ENCODE assay signal across 8 mouse cellular contexts in genomic region chr5:117388877-117389276, GRCm38 (mm10). TPM values are rescaled to one million over a fixed set of nuclear protein-coding genes. Genes with fewer than 3 reads are reported as not detected.
DNase-seq lines count a peak whose midpoint lies in the region; ATAC-seq and TF ChIP-seq lines count a peak whose summit lies in the region.

TSS of gene Rfc5 (minus strand) at chr5:117389047.

- H3K9ac ChIP-seq in MEL (ENCODE audit: control insufficient read depth, low read depth, low read length, poor library complexity, severe bottlenecking), result peak within 1 kb of the TSS; percentile 95
- peak within 1 kb of the TSS; percentile 91 for H3K9ac ChIP-seq in lung, embryonic 16.5 days (ENCODE audit: low read length)

- H3K4me1 ChIP-seq in MEL (ENCODE audit: control insufficient read depth in 1 of 2, insufficient read depth in 2 of 2, low read length in 2 of 2), result peaks cover 5 to 10% of the 10 kb centered on the region in 2 experiments
- H3K4me1 ChIP-seq in cerebellum, adult 2 months (ENCODE audit: control insufficient read depth, insufficient read depth, low read length), result 0 out of 2 replicates have a peak, but pooled peaks cover 3% of the 10 kb centered on the region
- H3K4me1 ChIP-seq in lung, embryonic 16.5 days (replicated peaks; ENCODE audit: control insufficient read depth, insufficient read depth, low read length), result peaks cover 9% of the 10 kb centered on the region

- peak; percentile 97 for DNase-seq in MEL (ENCODE audit: low read depth, low spot score)
- DNase-seq in cerebellum, adult 2 months, result peak; percentile 90 to 92
- DNase-seq in forelimb bud, embryonic 11.5 days (ENCODE audit: low read depth, low spot score), result peak; percentile 96
- DNase-seq in layer of hippocampus, adult 9-10 months (ENCODE audit: low spot score), result peak; percentile 81
- peak; percentile 88 for DNase-seq in ovary, postnatal 10 days (ENCODE audit: low spot score)
- DNase-seq in thymus, postnatal 10 days (ENCODE audit: low spot score in 2 of 2), result peak; percentile 91 to 92

- no peak for TF ChIP-seq EP300 in MEL (IDR thresholded peaks at IDR 0.05; ENCODE audit: low read depth in 1 of 2, low read length in 2 of 2)

- H3K36me3 ChIP-seq in MEL (ENCODE audit: control insufficient read depth in 1 of 2, insufficient read depth in 2 of 2, low read length in 2 of 2), result peaks cover 0 to 14% of the 10 kb centered on the region in 2 experiments; a peak in 2 of 4 replicates
- H3K36me3 ChIP-seq in lung, embryonic 16.5 days (ENCODE audit: control insufficient read depth, insufficient read depth, low read length), result peaks cover 4% of the 10 kb centered on the region

- under 1% methylated on average over 43 of the region's 44 CpGs for WGBS in cerebellum, adult 2 months
- under 1% methylated on average over 42 of the region's 44 CpGs for WGBS in lung, embryonic 16.5 days

- TF ChIP-seq POLR2A in MEL (IDR thresholded peaks at IDR 0.05; ENCODE audit: control insufficient read depth in 1 of 2, insufficient read depth in 1 of 2, low read depth in 1 of 2, low read length in 2 of 2, poor library complexity in 1 of 2), result peak; percentile 85 to 97
- peak; percentile 26; the same call in 1 of the 2 replicates for TF ChIP-seq POLR2A in cerebellum, adult 2 months (IDR thresholded peaks at IDR 0.05; ENCODE audit: borderline replicate concordance, insufficient read depth, low read length)

- H3K27ac ChIP-seq in MEL (ENCODE audit: control insufficient read depth, low read depth, low read length), result peak within 1 kb of the TSS; percentile 67
- H3K27ac ChIP-seq in cerebellum, adult 2 months (ENCODE audit: insufficient read depth, low read length), result no peak within 1 kb of the TSS
- H3K27ac ChIP-seq in lung, embryonic 16.5 days (ENCODE audit: low read length), result peak within 1 kb of the TSS; percentile 79

- peaks cover 19% of the 10 kb centered on the region for H3K79me2 ChIP-seq in MEL (ENCODE audit: control insufficient read depth, insufficient read depth, low read length, poor library complexity)

- H3K4me3 ChIP-seq in MEL (ENCODE audit: control insufficient read depth in 1 of 2, insufficient read depth in 1 of 2, low read depth in 2 of 2, low read length in 2 of 2), result peak within 1 kb of the TSS; percentile 83 to 91
- peak within 1 kb of the TSS; percentile 77 for H3K4me3 ChIP-seq in cerebellum, adult 2 months (replicated peaks; ENCODE audit: insufficient read depth, low read depth, low read length)
- peak within 1 kb of the TSS; percentile 80 for H3K4me3 ChIP-seq in lung, embryonic 16.5 days (ENCODE audit: low read length)

- TF ChIP-seq CTCF in MEL (IDR thresholded peaks at IDR 0.05 in 2 of 3, conservative IDR thresholded peaks at IDR 0.05 in 1 of 3; ENCODE audit: control insufficient read depth in 1 of 3, insufficient read depth in 1 of 3, low read depth in 2 of 3, low read length in 3 of 3, poor library complexity in 1 of 3, severe bottlenecking in 1 of 3), result 0 out of 6 replicates have a peak, but pooled peaks of 1 of the 3 experiments have one; percentile 1
- TF ChIP-seq CTCF in cerebellum, adult 2 months (IDR thresholded peaks at IDR 0.05; ENCODE audit: borderline replicate concordance, insufficient read depth, low read depth, low read length), result no peak

- H3K27me3 ChIP-seq in MEL (ENCODE audit: control insufficient read depth in 1 of 2, insufficient read depth in 2 of 2, low read length in 2 of 2), result no peaks in the 10 kb centered on the region
- H3K27me3 ChIP-seq in cerebellum, adult 2 months (ENCODE audit: control insufficient read depth, insufficient read depth, low read length), result no peaks in the 10 kb centered on the region
- no peaks in the 10 kb centered on the region for H3K27me3 ChIP-seq in lung, embryonic 16.5 days (ENCODE audit: control insufficient read depth, insufficient read depth, low read depth, low read length)

- peak within 1 kb of the TSS; percentile 86 for H3K4me2 ChIP-seq in lung, embryonic 16.5 days (ENCODE audit: low read depth, low read length)

- peak; percentile 96 to 98 for ATAC-seq in hematopoietic stem cell, adult 5-6 weeks (replicated peaks in 1 of 2; ENCODE audit: insufficient read depth in 1 of 2, low FRiP score in 2 of 2, low TSS enrichment in 1 of 2, low read depth in 1 of 2, poor library complexity in 2 of 2, severe bottlenecking in 2 of 2)
- peak; percentile 98 for ATAC-seq in lung, embryonic 16.5 days (ENCODE audit: low read depth)

- no peak for TF ChIP-seq RAD21 in MEL (IDR thresholded peaks at IDR 0.05; ENCODE audit: low read depth, low read length)

- H3K9me3 ChIP-seq in MEL (replicated peaks; ENCODE audit: insufficient read depth, low read length), result no peaks in the 10 kb centered on the region
- peaks cover 7% of the 10 kb centered on the region; the same call in 1 of the 2 replicates for H3K9me3 ChIP-seq in lung, embryonic 16.5 days (ENCODE audit: control insufficient read depth, low read length)

TF ChIP-seq in MEL, 35 proteins besides CTCF, POLR2A, EP300 and RAD21:
- TF ChIP-seq SIN3A (IDR thresholded peaks at IDR 0.05; ENCODE audit: low read length) (peak; percentile 93), HCFC1 (IDR thresholded peaks at IDR 0.05; ENCODE audit: low read depth, low read length) (peak; percentile 80), ZC3H11A (IDR thresholded peaks at IDR 0.05; ENCODE audit: low read depth, low read length) (no peak), ELF1 (IDR thresholded peaks at IDR 0.05; ENCODE audit: low read depth, low read length) (peak; percentile 98), E2F4 (IDR thresholded peaks at IDR 0.05; ENCODE audit: borderline replicate concordance, low read depth, low read length) (peak; percentile 89; the same call in 1 of the 2 replicates), CHD2 (IDR thresholded peaks at IDR 0.05; ENCODE audit: low read length) (peak; percentile 92), NELFE (IDR thresholded peaks at IDR 0.05; ENCODE audit: low read depth, low read length) (peak; percentile 97), MXI1 (IDR thresholded peaks at IDR 0.05; ENCODE audit: low read depth, low read length) (peak; percentile 97), JUND (IDR thresholded peaks at IDR 0.05; ENCODE audit: low read depth, low read length) (no peak), TCF12 (IDR thresholded peaks at IDR 0.05; ENCODE audit: low read depth, low read length) (peak; percentile 53; the same call in 1 of the 2 replicates), POLR2AphosphoS5 (IDR thresholded peaks at IDR 0.05; ENCODE audit: borderline replicate concordance, low read depth, low read length) (no peak), POLR2AphosphoS2 (IDR thresholded peaks at IDR 0.05; ENCODE audit: low read length) (peak; percentile 84), ZKSCAN1 (IDR thresholded peaks at IDR 0.05; ENCODE audit: low read depth, low read length) (no peak), TBP (IDR thresholded peaks at IDR 0.05; ENCODE audit: low read depth, low read length) (peak; percentile 58), CHD1 (IDR thresholded peaks at IDR 0.05; ENCODE audit: low read depth, low read length) (no peak), RCOR1 (IDR thresholded peaks at IDR 0.05; ENCODE audit: low read depth, low read length) (no peak), MYC (IDR thresholded peaks at IDR 0.05; ENCODE audit: low read depth, low read length) (0 out of 2 replicates have a peak, but pooled peaks have one; percentile 67), KAT2A (conservative IDR thresholded peaks at IDR 0.05; ENCODE audit: low read depth, low read length) (peak; percentile 54; the same call in 1 of the 2 replicates), MAX (IDR thresholded peaks at IDR 0.05; ENCODE audit: low read length) (peak; percentile 87), ZNF384 (IDR thresholded peaks at IDR 0.05; ENCODE audit: low read depth, low read length) (no peak), ZMIZ1 (IDR thresholded peaks at IDR 0.05; ENCODE audit: low read depth, low read length) (peak; percentile 74; the same call in 1 of the 2 replicates)

RNA-seq across cellular contexts. Expression of gene Rfc5, which starts in this region (rescaled TPM):
- total RNA-seq in MEL (2012; rRNA removed), result 92.5 and 98.9 TPM in 2 replicates
- 100 to 1,000 TPM in 1 of 2 experiments, not detected in 1; 158 TPM for polyA plus RNA-seq in MEL (2012; ENCODE audit: insufficient read depth in 1 of 2, insufficient read length in 2 of 2, low read depth in 1 of 2, low replicate concordance in 2 of 2, missing spikeins in 1 of 2)
- polyA plus RNA-seq in cerebellum, adult 2 months (2012; rRNA removed), result 9.9 and 10.4 TPM in 2 replicates
- 47.2 and 49.0 TPM in 2 replicates for total RNA-seq in hematopoietic stem cell, adult 5-6 weeks (2017)
- polyA plus RNA-seq in lung, embryonic 16.5 days (2015; fragmentation: Nextera tagmentation; extraction: Ambion mirVana), result 111 and 116 TPM in 2 replicates
